Mouse (Mus musculus) erythroid progenitor cell, adult 5-6 weeks (primary cell): ENCODE measurements at regions not wholly inside any gene's neighbourhood (a gene's known extent, or its start where the extent isn't known, plus 50 kb on each side); places are given as distances from the start of the nearest gene placed in this dataset.

Experiments
- ATAC-seq: replicated peaks from 2 replicates; pipeline ENCODE4 v1.8.0; 2016; ENCODE audit warnings: moderate number of reproducible peaks, mild to moderate bottlenecking, moderate TSS enrichment, inconsistent platforms; ENCODE audit not compliant: poor library complexity, low FRiP score, severe bottlenecking

- ATAC-seq, result no peak
Observed at GRCm38 (mm10) chr10:83888587-83888986, 165.9 kb downstream of the 1500009L16Rik start.

GRCm38 (mm10) chr10:83895741-83896150 is 173.1 kb downstream of the 1500009L16Rik start:
- ATAC-seq, result no peak

DNA sequence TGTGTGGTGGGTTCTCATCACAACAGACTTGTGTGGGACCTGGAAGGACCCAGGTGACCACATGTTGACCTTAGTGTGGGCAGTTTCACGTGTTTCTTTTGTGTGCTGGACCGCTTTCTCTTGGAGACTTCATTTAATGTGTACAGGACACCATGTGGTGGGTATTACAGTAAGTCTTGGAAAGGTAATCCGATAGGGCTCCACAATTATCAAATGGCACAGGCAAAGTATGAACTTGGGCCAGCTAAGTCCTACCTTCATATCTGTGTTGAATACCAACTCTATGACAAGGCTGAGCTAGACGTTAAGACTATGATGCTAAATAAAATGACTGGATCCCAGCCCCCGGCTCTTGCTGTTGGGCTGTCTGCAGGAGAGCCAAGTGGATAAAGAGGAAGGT is 173.5 kb downstream of the 1500009L16Rik start:
- no peak for ATAC-seq

DNA sequence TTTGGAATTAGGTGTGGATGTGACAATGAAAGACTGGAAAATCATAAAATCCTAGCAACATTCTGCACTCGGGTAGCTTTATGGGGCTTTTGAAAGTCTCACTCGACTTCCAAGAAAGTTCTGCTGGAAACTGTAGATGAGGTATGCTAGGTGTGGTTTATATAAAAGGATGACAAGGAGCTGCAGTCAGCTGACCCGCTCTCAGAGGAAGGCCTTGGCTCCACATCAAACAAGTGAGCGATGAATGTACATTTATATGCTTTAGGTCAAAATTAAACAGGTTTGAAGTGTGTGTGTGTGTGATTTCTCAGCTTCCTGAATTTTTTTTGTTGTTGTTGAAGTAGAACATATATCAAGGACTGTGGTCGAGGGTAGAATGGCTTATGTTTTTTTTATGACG is 174.9 kb downstream of the 1500009L16Rik start:
- ATAC-seq, result no peak

DNA sequence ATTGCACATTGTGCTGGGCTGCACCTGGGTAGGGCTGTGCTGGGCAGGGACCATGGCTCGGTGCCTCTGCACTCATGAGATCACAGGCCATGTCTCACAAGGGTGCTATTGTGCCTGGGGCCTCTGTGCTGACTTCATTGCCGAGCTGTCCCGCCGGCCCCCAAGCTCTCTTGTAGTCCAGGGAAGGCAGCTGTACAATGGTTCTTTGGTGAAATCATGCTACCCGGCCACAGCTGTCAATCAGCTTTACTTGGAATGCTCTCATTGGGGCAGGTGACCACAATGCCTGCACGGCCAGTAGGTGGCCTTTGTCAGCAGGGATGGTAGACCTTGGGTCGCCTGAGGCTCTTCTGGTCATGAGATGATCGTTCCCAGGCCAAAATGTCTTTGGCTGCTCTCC is 184.1 kb downstream of the 1500009L16Rik start:
- no peak for ATAC-seq

DNA sequence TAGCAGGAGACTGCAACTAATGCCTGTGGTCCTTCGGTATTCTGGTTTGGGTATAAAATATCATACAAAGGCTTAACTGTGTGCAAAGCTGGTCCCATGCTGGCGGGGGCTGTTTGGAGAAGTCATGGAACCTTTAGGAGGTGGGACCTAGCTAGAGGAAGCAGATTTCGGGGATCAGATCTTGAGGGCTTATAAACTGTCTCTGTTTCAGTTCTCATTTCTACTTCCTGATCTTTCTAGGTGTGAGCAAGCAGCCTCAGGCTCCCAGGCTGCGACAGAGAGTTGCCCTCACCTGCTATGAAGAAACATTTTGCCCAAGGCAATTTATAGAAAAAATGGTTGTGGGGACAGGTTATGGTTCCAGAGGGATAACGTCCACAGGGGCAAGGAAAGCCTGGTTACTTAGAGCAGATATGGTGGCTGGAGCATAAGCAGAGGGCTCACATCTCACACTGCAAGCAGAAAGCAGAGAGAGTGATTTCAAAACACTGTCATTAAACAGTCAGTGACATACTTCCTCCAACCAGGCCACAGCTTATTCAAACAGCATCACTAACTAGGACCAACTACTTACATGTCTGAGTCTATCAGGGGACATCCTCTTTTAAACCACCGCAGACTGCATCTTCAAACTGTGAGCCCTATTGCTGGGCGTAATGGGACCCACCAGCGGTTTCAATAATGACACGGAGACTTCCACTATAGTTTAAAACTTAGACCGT is 188.1 kb downstream of the 1500009L16Rik start:
- no peak for ATAC-seq

DNA sequence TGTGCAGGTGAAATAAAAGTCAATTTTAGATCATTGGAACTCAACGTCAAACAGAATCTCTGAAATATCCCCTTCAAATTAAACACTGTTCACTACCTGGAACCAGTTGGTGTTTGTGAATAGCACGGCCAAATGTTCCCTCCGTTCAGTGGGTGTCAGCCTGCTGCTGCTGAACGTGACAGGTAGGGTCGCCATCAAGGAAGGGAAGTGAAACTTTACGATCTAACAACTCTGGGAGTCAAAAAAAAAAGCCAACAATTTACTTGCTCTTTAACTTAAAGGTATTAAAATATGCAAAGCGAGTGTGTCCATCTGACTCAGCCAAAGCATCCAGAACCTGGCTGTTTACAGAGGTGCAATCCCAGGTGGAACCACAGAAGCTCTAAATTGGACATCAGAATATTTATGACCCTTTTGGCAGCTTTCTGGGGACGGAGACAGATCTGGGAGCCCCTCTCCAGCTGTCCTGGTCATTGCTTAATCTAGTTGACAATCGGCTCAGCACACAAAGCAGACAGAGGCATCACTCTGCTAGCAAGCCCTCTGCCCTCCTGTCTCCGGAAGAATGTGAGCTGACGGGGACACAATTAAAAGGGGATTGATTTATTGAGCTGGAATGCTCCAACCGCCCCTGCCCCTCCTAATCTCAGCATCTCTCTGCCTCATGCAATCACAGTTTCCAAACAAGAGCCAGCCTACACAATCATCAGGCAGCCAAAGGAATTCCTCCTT is 191.9 kb downstream of the 1500009L16Rik start:
- no peak for ATAC-seq

- ATAC-seq, result no peak
Observed at GRCm38 (mm10) chr10:83915133-83915730, 192.6 kb downstream of the 1500009L16Rik start.

- ATAC-seq, result no peak
Observed at GRCm38 (mm10) chr10:83926990-83927389, 204.3 kb downstream of the 1500009L16Rik start.

DNA sequence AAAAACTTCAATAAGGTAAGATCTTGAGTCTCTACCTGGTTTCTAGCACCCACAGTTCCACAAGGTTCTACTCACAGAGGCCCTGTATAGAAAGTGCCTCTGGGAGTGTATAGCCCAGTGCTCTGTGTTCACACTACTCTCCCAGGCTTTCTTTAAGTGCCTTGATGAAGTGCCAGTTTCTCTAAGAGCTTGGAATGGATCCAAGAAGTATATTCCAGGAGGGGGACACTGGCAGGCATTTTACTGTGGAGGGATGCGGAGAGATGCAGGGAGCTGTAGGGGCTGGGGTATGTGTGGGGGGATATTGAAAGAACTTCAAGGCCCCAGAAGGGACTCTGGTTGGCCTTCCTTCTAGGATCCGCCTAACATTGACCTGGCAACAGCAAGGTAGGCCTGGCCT is 204.9 kb downstream of the 1500009L16Rik start:
- no peak for ATAC-seq

- ATAC-seq, result no peak
Observed at GRCm38 (mm10) chr10:83931758-83932157, 209.1 kb downstream of the 1500009L16Rik start.

- ATAC-seq, result no peak
Observed at GRCm38 (mm10) chr10:83933201-83933600, 210.5 kb downstream of the 1500009L16Rik start.

DNA sequence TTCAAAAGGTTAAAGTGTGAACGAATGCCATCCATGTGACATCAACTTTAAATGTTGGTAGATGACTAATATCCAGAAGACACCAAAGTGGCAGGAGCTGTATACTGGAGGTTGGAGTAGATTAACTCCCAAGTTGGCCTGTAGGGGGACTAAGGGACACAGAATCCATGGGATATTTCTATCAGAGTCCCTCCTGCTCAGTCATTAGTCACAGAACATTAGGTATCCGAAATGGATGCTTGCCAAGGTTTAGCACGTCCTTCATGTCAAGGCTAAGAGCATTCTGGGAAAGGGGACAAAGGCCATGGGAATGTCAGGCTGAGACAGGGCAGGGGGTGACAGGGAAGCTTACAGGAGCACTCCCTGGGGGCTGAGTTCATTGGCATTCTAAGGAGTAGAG is 211.8 kb downstream of the 1500009L16Rik start:
- no peak for ATAC-seq

- no peak for ATAC-seq
Observed at GRCm38 (mm10) chr10:83937168-83937567, 214.5 kb downstream of the 1500009L16Rik start.

DNA sequence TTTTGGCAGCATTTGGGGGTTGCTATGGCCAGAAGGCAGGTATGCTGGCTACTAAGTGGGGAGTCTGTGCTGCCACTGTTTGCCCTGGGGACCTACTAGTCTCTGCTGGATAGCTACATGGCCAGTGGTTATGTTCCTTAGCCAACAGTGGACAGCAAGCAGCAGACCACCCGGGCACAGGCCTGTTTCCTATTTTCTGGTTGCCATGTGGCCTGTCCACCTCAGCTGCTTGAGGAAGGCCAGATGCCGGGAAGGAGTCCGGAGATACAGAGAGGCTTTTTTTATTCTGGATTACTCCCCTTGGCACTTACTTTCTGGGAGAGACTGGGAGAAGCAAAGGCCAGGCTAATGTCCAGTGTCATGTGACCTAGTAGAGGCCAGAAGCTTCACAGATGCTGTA is 219.4 kb downstream of the 1500009L16Rik start:
- no peak for ATAC-seq

GRCm38 (mm10) chr10:83944158-83944557 is 221.5 kb downstream of the 1500009L16Rik start:
- ATAC-seq, result no peak

DNA sequence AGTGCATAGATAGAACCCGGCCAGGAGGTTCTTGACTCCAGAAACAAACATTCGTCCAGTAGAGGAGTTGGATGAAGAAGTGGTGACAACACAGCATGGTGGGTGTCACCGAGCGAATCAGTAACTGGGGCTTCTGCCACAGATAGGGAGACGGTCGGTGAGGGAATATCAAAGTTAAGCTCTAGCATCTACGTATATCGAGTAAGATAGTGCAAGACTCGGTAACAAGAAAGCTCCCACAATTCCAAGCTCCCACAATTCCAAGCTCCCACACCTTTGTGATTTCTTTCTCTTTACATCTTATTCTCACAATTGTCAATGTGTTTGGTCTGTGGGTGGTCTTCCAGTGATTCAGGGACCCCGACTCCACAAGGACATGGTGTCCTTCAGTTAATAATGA is 222.2 kb downstream of the 1500009L16Rik start:
- ATAC-seq, result no peak

- ATAC-seq, result peak; percentile 67
Observed at GRCm38 (mm10) chr10:83945503-83945902, 222.8 kb downstream of the 1500009L16Rik start.

GRCm38 (mm10) chr10:83946186-83947176 is 223.8 kb downstream of the 1500009L16Rik start:
- ATAC-seq, result no peak; the same call in 1 of the 2 replicates
